8 mouse cellular contexts compared by ENCODE assay signal in the genomic region with DNA sequence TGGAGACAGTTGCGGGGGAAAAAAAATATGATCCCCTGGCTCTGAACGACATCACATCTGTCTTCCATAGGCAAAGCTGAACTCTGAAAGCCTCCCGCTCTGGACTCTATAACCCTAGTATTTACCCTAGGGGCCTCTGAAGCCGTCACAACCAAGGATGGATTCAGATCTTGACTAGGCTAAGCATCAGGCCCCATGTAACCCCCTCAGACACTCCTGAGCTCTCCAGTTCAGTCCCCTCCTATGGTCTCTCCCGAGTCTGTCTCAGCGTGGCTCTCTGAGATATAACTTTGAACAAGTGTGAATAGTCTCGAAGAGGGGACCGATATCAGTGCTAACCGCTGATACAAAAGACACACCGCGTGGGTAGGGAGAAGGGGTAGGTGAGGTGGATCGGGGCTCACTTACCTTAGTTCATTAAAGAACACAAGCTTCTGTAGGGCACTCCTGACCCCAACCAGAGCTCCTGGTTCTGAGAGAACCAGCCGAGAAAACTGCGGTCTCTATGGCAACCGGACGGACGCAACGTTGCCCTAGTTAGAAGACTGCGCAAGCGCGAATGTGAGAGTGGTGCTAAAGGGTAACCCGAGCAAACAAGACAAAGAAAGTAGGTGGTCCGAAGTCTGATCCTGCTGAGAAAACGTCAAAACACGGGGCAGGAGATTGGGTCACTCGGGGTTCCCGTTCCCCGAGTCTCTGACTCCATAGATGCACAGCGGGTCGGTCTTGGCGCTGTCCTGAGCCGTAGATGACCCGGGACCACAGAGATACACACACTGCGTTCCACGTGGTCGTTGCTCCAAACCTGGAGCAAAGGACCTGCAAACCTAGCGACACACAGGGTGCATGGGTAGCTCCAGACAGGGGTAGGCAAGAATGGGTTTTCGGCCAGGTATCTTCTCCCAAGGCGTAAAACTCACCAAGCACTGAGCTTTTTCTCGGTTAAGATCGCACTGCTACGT. TPM values are rescaled to one million over a fixed set of nuclear protein-coding genes. Genes with fewer than 3 reads are reported as not detected.
A peak's percentile ranks its signal among the peaks of the same experiment; 100 is the strongest.
DNase-seq lines count a peak whose midpoint lies in the region; ATAC-seq and TF ChIP-seq lines count a peak whose summit lies in the region.

No protein-coding gene starts in this region.

- H3K4me3 ChIP-seq in intestine, embryonic 14.5 days (ENCODE audit: low read depth, low read length) = peak overlapping the region; percentile 48
- H3K4me3 ChIP-seq in left cerebral cortex, adult 2 months = peak overlapping the region; percentile 57

- H3K4me2 ChIP-seq in intestine, embryonic 14.5 days (ENCODE audit: low read length) = peak overlapping the region; percentile 94

- ATAC-seq in intestine, embryonic 14.5 days (replicated peaks; ENCODE audit: low FRiP score, low TSS enrichment, low read depth) = peak; percentile 90

- WGBS in intestine, embryonic 14.5 days = 8% methylated on average over 42 of the region's 42 CpGs

- H3K9me3 ChIP-seq in intestine, embryonic 14.5 days (ENCODE audit: control insufficient read depth, low read length) = no peaks in the 10 kb centered on the region

- intact Hi-C loops in left cerebral cortex, adult 2 months (cut with DNase I) = no loop called here

- H3K4me1 ChIP-seq in intestine, embryonic 14.5 days (replicated peaks; ENCODE audit: control insufficient read depth, insufficient read depth, low read length) = no peaks in the 10 kb centered on the region

- no peaks in the 10 kb centered on the region for H3K27me3 ChIP-seq in intestine, embryonic 14.5 days (replicated peaks; ENCODE audit: control insufficient read depth, insufficient read depth, low read length)

- H3K27ac ChIP-seq in intestine, embryonic 14.5 days (ENCODE audit: low read depth) = no peak overlapping the region
- H3K27ac ChIP-seq in left cerebral cortex, adult 2 months = no peak overlapping the region

- H3K36me3 ChIP-seq in intestine, embryonic 14.5 days (ENCODE audit: control insufficient read depth, insufficient read depth, low read length) = no peaks in the 10 kb centered on the region

- peak overlapping the region; percentile 60 for H3K9ac ChIP-seq in intestine, embryonic 14.5 days (ENCODE audit: low read length)

- peak; percentile 60 for DNase-seq in adrenal gland, adult 8-10 months
- peak; percentile 72 to 78 for DNase-seq in cerebellum, postnatal 14 days
- peak; percentile 58 to 62 for DNase-seq in frontal cortex, postnatal 25 days (ENCODE audit: low spot score in 2 of 2)
- DNase-seq in intestine, embryonic 14.5 days (ENCODE audit: low spot score) = peak; percentile 83
- peak; percentile 59 to 73 for DNase-seq in left cerebral cortex, adult 2 months (ENCODE audit: extremely low spot score in 1 of 2, low spot score in 2 of 2)
- DNase-seq in lung, postnatal 25 days (ENCODE audit: low spot score) = peak; percentile 48
- peak; percentile 56 for DNase-seq in retina, postnatal 7 days (ENCODE audit: low read depth, low spot score)
- DNase-seq in MN1 (ENCODE audit: low spot score) = no peak

- no peak for TF ChIP-seq CTCF in left cerebral cortex, adult 2 months (IDR thresholded peaks at IDR 0.05)

RNA-seq across cellular contexts. Expression of a gene that starts 0.6 kb away (rescaled TPM):
- total RNA-seq in adrenal gland, adult 8-10 months (2022) = 1 to 10 TPM in 1 of 4 experiments, under 1 TPM in 2, not detected in 1; 0.52 to 1.0 (median 0.55) TPM
- 0.58 and 0.81 TPM in 2 replicates for polyA plus RNA-seq in intestine, embryonic 14.5 days (2014; fragmentation: Nextera tagmentation; extraction: Ambion mirVana)
- total RNA-seq in left cerebral cortex, adult 2 months (2021) = 1 to 10 TPM; 2.3 to 3.6 TPM

RNA-seq across cellular contexts. Expression of a gene that starts 47.4 kb away (rescaled TPM):
- total RNA-seq in adrenal gland, adult 8-10 months (2022) = not detected
- not detected in 2 replicates for polyA plus RNA-seq in intestine, embryonic 14.5 days (2014; fragmentation: Nextera tagmentation; extraction: Ambion mirVana)
- total RNA-seq in left cerebral cortex, adult 2 months (2021) = not detected

RNA-seq across cellular contexts. Expression of a gene that starts 49.8 kb away (rescaled TPM):
- 1 to 10 TPM; 2.9 to 7.5 (median 5.2) TPM for total RNA-seq in adrenal gland, adult 8-10 months (2022)
- 26.2 and 34.5 TPM in 2 replicates for polyA plus RNA-seq in intestine, embryonic 14.5 days (2014; fragmentation: Nextera tagmentation; extraction: Ambion mirVana)
- 1 to 10 TPM in 1 of 2 experiments, under 1 TPM in 1; 0.33 to 1.2 TPM for total RNA-seq in left cerebral cortex, adult 2 months (2021)
